Mouse (Mus musculus) frontal cortex, postnatal 36 days (tissue): Measurements from ENCODE around the gene Trf.
A peak's percentile ranks its signal among the peaks of the same experiment; 100 is the strongest.

ENCODE experiments used
- DNase-seq, 2 experiments: peaks; one replicate each; pipeline ENCODE4 v3.0.0; 2022; ENCODE audit warnings: low spot score in 2 of 2

Trf gene

GRCm38 (mm10) chr9:103230151-103230951 lies at the start of gene Trf, which contains the start of gene Gm20425:
TSS of gene Trf (minus strand) at chr9:103230444.
TSS of gene Gm20425 (minus strand) at chr9:103230307.
- peak; percentile 25 to 39 for DNase-seq

DNA sequence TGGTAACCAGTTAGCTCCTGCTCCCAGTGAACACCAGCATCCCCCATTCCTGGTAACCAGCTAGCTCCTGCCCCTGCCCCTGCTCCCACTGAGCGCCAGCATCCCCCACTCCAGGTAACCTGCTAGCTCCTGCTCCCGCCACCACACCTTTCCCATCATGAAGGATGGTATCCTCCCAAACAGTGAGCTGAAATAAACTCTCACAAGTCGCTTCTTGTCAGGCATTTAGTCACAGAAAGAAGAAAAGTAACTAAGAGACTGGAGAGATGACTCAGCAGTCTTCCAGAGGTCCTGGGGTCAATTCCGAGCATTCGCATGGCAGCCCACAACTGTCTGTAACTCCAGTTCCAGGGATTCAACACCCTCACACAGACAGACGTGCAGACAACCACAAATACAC lies 46.6 kb upstream of the Trf start:
- DNase-seq = no peak

DNA sequence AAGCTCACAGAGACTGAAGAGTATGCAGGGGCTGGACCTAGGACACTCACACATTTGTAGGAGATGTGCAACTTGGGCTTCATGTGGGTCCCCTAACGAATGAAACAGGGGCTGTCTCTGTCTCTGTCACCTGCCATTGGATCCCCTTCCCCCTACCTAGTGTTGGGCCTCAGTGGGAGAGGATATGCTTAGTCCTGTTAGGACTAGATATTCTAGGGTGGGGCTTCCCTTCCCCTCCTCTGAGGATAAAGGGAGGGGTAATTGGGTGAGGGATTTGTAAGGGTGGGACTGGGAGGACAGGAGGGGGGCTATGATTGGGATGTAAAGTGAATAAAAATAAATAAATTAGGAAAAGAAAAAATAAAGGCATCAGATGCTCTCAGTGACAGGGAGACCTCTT lies 45.4 kb upstream of the Trf start:
- DNase-seq = no peak

DNA sequence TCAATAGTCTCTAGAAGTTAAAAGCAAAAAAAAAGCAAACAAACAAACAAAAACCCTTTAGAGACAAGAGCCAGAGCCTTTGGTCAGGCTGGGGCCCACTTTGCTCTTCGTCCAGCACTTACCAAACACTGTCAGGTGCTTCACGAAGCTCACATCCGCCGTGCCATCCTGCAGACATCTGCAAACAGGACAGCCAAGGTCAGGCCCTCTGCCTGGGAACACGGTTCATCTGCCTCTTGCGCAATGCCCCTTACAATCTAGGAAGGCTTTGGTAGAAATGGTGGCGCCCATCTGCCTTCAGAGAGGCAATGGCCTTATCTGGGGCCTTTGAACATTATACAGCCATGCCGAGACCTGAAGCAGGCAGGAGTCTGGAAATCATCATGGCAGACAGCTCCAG lies 44.6 kb upstream of the Trf start:
- no peak for DNase-seq

- DNase-seq = no peak
Measured at GRCm38 (mm10) chr9:103271104-103271503, 40.9 kb upstream of the Trf start.

DNA sequence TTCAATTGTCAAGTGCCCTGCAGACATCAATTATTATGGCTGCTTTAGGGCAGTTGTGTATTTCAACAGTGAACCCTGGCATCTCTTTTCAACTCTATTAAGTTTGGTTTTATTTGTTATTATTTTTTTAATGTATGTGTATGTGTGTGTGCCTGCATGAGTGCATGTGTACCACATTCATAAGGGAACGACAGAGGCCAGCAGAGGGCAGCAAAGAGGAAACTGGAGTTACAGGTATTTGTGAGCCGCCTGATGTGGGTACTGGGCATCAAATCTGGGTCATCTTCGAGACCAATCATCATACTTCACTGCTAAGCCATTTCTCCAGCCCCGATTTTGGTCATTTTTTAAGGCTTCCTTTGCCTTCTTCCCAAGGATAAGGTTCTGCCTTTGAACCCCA lies 35.5 kb upstream of the Trf start:
- no peak for DNase-seq

GRCm38 (mm10) chr9:103252906-103253305 lies 22.7 kb upstream of the Trf start:
- no peak for DNase-seq

DNA sequence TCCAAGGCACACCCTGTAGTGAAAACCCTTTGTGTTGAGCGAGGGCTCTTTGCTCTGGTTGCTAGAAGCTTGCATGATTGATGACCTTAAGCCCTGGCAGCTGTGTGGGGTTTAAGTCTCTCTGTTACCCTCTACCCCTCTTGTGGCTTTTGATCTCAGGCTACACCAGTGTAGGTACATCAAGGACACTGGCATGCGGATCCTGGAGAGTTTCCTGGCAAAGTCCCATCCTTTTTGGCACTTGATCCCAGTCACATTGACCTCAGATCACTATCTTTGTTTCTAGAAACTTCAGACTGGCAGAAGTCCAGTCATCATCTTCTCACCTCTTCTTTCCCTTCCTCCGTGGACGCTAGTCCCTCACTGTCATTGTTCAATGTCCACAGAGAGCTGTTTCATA lies 18.4 kb upstream of the Trf start:
- no peak for DNase-seq

- DNase-seq = no peak
Measured at GRCm38 (mm10) chr9:103246526-103247168, 16.4 kb upstream of the Trf start.

- DNase-seq = no peak
Measured at GRCm38 (mm10) chr9:103243640-103244039, 13.4 kb upstream of the Trf start.

DNA sequence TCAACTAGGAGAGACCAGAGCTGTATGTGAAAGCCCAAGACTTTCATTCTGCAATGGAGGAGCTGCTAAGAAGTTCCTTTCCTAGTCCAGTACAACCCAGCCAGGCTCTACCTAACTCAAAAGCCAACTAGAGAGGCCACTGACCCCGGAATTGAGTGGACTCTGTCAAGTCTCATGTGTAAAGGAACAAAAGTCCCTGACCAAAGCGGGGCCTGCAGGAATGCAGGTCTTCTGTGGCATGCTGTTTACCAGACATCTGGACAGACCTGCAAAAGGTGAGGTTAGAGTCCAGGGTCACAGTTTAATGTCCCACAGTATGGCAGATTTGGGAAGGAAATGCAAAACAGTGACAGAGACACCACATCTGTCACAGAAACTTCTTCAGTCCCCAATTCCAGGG lies 11.0 kb upstream of the Trf start:
- no peak for DNase-seq

DNA sequence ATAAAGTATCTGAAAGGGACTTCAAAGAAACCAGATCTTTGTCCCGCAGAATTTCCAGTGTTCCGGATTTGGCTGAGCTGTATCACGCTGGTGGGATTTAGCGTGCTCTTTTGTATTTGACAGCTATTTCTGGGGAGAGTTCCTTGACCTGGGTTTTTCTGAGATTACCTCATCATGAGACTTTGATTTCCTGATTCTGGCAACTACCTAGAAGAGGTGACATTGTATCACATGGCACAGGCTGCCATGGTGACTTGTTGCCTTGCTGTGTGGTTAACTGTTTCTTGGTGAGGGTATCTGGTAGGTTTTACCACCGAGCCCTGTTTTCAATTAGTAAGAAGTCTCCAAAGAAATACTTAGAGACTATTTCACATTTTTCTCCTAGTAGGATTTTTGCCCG lies 9.2 kb upstream of the Trf start:
- no peak for DNase-seq

GRCm38 (mm10) chr9:103234565-103235165 lies 4.4 kb upstream of the Trf start:
- no peak for DNase-seq

DNA sequence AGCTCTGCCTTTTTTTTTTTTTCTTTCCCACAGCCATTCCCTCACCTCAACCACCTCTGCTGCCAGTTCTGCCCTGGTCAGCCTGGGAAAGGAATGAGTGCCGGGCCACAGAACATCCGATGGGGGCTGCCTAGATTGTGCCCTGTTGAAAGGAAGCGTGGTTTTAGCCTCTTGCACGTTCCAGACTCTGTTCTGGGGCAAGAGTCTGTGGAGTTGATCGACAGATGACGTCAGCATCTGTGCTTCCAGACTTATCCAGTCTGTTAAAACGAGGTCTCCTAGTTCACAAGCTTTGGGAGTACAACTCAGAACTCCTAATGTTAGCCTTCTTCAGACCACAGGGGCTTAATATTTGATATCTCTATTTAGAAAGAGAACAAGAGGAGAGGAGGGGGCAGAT lies 3.8 kb upstream of the Trf start:
- no peak for DNase-seq

- DNase-seq = no peak
Measured at GRCm38 (mm10) chr9:103233006-103233395, 2.8 kb upstream of the Trf start.

GRCm38 (mm10) chr9:103232232-103233005 lies 2.2 kb upstream of the Trf start:
- no peak for DNase-seq

DNA sequence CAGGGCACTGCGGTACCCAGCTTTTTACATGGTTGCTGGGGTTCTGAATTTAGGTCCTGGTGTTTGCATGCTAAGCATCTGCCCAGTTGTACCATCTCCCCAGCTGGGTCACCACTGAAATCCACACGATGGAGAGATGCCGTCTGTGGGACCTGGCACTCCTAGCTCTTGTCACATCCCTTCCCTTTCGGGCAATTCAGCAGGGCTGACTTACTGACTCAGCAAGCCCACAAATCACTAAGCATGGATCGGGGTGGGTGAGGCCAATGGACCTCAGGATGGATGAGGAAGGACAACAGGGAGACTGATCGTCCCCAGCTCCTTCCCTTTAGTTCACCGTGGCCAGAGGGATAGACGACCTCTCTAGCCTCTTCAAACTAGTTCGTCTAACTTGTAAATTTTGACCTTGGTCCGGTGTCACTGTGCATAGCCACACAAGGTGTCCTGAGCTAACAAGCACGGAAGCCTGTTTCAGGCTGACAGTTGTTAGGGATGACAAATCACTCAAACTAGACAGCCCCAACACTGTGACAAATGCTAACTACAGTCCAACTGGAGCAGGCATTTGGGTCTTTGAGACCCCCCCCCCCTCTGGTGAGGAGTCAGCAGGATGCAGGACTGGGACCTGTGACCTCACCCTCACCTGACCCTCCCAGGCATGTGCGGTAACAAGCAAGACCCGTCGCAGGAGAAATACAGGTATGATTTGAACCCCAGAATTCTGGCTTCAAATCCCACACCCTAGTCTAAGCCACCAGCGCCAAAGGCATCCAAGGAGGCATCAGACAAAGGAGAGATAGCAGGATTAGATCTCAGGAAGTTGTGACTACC lies 992 bp downstream of the Trf start:
- DNase-seq = no peak

GRCm38 (mm10) chr9:103228370-103229003 lies 1.8 kb downstream of the Trf start:
- DNase-seq = no peak

GRCm38 (mm10) chr9:103227760-103228159 lies 2.5 kb downstream of the Trf start:
- no peak for DNase-seq

DNA sequence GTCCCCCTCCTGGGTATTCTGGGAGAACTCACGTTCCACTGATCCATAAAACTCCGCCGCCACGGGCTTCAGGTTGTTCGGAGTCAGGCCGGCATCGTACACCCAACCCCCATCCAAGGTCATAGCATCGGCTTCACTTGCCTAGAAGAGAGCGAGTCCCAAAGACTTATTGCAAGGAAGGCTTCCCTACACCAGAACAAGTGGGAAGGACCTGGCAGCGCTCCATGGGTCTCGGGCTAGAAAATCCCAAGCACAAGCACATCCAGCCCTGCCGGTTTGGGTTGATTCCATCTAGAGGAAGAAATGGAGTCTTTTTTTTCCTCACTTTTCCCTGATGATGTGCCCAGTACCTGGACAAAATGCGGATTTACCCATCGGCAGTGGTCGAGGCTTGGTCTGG lies 3.4 kb downstream of the Trf start:
- no peak for DNase-seq

GRCm38 (mm10) chr9:103225464-103225863 lies 4.8 kb downstream of the Trf start:
- DNase-seq = no peak
